Mouse (Mus musculus) adrenal gland, adult 8-10 months (tissue): ENCODE measurements around the gene Enpp4. TPM values are rescaled to one million over a fixed set of nuclear protein-coding genes. Genes with fewer than 3 reads are reported as not detected.

Source experiments
- DNase-seq: peaks from one replicate; pipeline ENCODE4 v3.0.0; 2022
- total RNA-seq, 4 experiments: library from RNA; stranded (reverse); gene quantifications; 2 replicates each; pipeline ENCODE4 v1.2.4; 2022

Gene Enpp4
- 10 to 100 TPM; 13.4 to 19.0 (median 16.0) TPM for total RNA-seq

- peak; percentile 86 for DNase-seq
These were observed at the start of gene Enpp4 for GRCm38 (mm10) chr17:44105287-44106138. Gene Enpp4 (minus strand): TSS chr17:44105809.

DNA sequence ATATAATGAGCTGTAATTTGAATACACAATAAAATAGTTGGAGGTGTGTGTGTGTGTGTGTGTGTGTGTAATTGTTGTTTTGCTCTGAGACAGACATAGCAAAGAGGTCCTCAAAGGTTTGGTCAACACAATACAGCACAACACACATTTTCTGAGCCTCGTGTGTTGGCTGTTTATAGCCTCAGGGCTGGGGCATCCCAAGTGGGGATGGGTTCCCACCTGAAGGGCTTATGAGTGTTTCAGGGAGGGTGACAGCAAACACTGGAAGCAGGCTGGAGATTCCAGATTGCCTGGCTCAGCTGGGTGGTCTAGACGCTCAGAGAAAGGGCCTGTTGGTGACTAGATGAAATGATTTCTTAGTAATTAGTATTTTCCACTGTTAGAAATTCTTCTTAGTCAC, 49.6 kb upstream of the Enpp4 start:
- DNase-seq: no peak

DNA sequence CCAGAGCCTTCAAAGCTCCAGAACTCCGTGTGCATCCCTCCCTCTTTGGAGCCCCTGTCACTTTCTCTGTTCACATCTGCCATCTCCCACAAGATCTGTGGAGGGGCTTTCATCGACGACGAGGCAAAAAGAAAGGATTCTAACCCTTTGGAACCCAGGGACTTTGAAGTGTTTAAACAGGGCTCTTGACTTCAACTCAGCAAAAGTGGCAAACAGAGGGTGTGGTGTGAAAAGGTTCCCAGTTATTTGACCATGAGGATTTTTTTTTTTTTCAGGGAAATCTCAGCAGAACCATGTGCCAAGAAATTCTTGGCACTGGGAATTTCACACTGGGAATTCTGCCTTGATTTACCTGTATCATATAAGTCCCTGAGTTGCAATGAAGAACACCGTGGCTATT, 48.3 kb upstream of the Enpp4 start:
- DNase-seq: no peak

DNA sequence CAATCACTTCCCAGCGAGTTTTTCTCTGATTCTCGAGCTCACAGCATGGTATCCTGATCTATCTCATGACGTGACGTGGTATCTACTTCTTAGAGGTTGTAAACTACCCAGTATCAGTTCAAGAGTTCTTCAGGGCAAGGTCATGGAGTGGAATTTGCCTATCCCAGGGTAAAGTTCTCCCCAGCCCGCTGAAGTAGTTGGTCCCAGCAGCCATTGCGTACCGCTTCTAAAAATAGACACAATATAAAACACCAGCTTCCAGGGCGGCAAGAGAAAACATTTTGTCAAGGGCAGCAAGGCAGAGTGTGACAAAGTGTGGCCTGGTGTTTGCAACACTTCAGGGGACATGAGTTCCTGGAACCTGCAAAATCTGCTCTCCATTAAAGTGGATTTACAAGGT, 46.3 kb upstream of the Enpp4 start:
- no peak for DNase-seq

DNA sequence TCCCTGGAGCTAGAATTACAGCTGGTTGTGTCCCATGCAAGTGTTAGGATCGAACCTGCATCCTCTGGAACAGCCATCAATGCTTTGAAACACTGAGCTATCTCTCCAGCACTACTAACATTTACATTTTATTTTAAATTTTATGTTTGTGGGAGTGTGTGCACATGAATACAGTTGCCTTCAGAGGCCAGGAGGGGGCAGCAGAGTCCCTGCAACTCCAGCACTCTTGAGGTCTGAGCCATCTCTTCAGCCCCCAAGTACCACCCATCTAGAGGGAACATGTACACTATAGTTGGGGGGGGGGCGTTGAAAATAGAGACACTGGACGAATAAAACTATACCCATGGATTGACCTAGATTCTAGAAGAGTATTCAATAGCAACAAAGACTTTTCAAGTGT, 45.5 kb upstream of the Enpp4 start:
- no peak for DNase-seq

- DNase-seq: no peak
These were observed 42.7 kb upstream of the Enpp4 start for GRCm38 (mm10) chr17:44148109-44148846.

- DNase-seq: no peak
These were observed 40.2 kb upstream of the Enpp4 start for GRCm38 (mm10) chr17:44145806-44146205.

DNA sequence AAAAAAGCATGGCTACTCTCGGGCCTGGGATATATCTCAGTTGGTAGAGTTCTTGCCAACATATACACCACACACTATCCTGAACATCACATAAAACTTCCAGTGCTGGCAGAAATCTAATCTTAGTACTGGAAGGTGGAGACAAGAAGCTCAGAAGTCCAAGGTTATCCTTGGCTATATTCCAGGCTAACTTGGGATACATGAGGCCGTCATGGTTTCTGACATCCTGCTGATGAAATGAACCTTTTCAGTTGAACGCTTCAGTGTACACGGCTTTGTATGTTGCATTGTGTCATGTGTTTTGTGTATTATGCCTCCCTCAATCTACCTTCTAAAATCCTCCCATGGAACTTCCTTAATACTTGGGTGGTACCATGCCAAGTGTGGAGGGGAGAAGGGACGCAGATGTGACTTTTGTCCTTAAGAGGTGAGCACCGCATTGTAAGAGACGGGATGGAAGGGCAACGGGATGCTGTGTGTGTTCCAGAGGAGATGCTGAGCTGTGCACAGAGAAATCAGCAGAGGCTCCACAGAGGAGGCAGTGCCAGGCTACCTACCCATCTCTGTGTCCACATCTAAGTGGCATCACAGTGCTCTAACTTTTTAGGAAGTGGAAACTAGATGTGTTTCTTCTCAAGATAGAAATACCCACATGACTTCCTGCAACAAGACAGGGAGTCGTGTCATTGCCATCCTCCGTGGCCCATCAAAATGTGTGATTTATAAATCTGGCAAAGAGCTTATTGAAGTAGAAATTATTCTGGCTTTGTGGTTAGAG, 31.4 kb upstream of the Enpp4 start:
- no peak for DNase-seq

DNA sequence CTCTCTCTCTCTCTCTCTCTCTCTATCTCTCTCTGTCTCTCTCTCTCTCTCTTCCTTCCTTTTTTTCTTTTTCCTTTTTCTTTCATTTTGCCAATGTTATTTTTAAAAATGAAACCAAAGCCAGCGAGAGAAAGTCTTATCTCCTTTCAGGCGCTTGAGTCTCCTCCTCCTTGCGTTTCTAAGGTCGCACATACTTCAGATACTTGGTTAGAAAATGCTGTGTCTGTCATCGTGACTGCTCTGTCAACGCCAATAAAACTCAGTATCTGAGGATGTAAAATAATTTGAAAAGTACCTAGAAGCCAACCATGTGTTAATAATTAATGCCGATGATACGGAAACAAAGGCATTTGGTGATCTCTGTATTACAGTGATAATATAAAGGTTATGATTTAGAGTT, 30.4 kb upstream of the Enpp4 start:
- no peak for DNase-seq

GRCm38 (mm10) chr17:44134545-44134944, 28.9 kb upstream of the Enpp4 start:
- no peak for DNase-seq

- DNase-seq: no peak
These were observed 28.5 kb upstream of the Enpp4 start for GRCm38 (mm10) chr17:44134106-44134505.

DNA sequence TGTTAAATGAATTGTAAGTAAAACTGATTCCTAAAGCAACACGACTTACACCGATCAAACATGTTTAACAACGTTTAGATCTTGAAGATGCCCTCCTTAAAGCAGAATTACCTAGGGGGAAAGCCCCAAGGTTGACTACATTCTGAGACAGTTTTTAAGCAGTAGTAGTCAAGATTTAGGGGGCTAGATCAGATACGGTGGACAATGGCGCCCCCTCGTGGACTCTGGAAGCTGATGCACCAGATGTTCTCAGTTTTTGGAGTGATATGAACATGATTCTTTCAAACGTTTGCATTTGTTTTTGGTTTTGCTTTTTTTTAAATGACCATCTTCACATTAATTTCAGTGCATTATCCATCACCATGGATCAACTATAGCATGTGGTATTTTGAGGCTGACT, 24.8 kb upstream of the Enpp4 start:
- peak; percentile 30 for DNase-seq

- no peak for DNase-seq
These were observed 23.6 kb upstream of the Enpp4 start for GRCm38 (mm10) chr17:44129092-44129750.

- no peak for DNase-seq
These were observed 15.9 kb upstream of the Enpp4 start for GRCm38 (mm10) chr17:44121366-44122100.

DNA sequence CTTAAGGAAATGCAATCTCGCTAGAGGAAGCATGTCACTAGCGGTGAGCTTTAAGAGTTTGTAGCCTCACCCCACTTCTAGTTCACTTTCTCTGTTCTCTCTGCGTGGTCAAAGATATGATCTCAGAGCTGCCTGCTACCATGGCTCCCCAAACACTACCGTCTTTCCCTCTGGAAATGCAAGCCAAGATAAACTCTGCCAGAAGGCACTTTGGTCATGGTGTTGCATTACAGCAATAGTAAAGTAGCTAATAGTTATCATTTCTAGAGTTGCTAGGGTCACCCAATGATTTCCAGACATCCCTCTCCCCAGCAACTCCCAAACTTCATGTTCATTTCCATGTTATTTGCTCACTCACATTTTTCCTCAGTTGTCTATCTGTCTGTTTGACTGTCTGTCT, 12.6 kb upstream of the Enpp4 start:
- no peak for DNase-seq

DNA sequence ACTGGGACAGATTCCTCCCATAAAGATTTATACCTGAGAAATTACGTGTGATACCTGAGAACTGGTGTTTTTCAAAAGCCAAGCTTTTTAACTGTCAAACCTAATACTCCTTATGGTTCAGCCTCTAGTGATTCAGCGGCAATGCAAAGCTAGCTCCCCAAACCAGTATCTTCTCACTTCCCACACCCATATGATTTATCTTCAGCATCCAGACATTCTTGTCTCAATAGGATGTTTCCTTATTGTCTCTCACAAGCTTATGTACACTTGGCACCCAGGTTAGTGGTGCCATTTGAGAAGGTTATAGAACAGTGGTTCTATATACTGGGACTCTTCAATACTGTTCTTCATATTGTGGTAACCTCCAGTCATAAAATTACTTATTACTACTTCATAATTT, 12.1 kb upstream of the Enpp4 start:
- DNase-seq: no peak

- no peak for DNase-seq
These were observed 11.0 kb upstream of the Enpp4 start for GRCm38 (mm10) chr17:44116584-44116983.

GRCm38 (mm10) chr17:44108331-44108730, 2.7 kb upstream of the Enpp4 start:
- DNase-seq: no peak

DNA sequence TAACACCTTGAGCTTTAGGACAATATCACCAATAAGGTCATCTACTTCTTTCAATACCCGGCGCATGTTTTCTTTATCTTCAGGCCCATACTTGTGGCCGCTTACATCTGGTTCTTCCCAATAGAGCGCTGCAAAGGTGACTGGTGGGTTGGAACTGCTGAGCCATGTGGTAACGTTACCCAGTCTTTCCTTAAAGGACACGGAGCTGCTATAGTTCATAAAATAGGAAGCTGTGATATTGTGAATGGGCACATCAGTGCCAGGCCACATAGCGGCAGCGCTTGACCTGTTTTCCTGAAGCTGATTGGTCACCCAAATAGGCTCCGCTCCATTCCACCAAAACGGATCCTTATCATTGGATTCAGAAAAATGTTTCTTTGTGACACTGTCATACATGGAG, 3.6 kb downstream of the Enpp4 start:
- no peak for DNase-seq

DNA sequence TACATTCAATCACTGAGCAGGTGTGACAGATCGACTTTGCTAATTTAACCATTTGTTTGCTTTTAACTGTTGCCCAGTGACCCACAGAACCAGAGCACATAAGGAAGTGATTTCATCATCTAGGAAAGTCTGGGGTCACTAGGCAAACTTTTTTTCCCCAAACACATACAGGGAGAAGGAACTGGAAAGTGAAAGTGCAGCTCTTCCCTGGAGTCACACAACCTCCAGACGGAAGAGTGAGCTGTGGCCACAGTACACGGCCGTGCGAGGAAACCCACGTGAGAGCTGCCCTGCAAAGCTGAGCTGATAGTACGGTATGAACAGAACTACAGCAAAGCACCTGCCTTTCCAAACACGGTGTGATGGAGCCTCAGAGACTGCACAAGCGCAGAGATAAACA, 4.7 kb downstream of the Enpp4 start:
- no peak for DNase-seq

DNA sequence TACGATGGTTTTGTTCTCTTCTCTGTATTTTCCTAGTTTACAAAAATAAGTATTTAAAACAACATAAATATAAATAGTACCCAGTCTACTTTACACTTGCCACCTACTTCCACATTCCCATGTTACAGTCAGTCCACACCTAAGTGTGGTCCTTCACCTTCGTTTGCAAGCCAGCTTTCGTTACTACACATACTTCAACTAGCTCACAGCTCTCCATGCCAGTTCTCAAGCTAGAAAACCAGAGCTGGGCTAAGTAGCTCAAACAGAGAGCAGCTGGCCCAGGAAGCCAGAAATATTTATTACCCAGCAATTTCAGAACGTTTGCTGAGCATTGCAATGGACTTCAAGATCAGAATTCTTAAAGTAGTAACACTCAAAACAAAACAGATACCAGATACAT, 5.1 kb downstream of the Enpp4 start:
- no peak for DNase-seq

GRCm38 (mm10) chr17:44091512-44091911, 14.1 kb downstream of the Enpp4 start:
- no peak for DNase-seq
